Mouse (Mus musculus) hematopoietic stem cell, adult 5-6 weeks (primary cell): ENCODE measurements at regions not wholly inside any gene's neighbourhood (a gene's known extent, or its start where the extent isn't known, plus 50 kb on each side); places are given as distances from the start of the nearest gene placed in this dataset.

Experiments used
- ATAC-seq, 2 experiments: fragments of 125-278 bp in 1 of 2; replicated peaks in 1 of 2; 2 replicates each; pipeline ENCODE4 v1.8.0; 2016 to 2017; ENCODE audit warnings: inconsistent platforms in 2 of 2, mild to moderate bottlenecking in 2 of 2, moderate number of reproducible peaks in 2 of 2, low read depth in 1 of 2, moderate TSS enrichment in 1 of 2; ENCODE audit not compliant: low FRiP score in 2 of 2, poor library complexity in 2 of 2, severe bottlenecking in 2 of 2, insufficient read depth in 1 of 2, low TSS enrichment in 1 of 2

DNA sequence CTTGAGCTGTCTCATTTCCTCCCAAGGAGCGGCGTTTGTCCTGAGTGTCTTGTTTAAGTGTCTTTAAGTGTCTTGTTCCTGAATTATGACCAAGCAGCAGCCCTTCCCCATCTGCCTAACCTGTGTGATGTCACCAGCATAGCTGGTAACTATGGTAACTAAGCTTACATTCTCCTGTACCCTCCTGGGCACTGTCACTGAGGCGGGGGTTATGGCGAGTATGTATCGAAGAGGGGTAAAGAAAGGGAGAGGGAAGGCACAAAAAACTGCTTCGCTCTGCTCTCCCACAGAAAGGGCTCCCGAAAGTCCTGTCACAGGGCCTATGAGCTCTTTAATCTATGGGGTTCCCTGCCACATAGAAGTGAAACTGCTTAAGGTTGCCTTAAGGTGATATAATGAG is 89.6 kb downstream of the Ppp4r2 start:
- no peak for ATAC-seq

- ATAC-seq = no peak
These were observed 90.3 kb downstream of the Ppp4r2 start for GRCm38 (mm10) chr6:100923686-100924085.

DNA sequence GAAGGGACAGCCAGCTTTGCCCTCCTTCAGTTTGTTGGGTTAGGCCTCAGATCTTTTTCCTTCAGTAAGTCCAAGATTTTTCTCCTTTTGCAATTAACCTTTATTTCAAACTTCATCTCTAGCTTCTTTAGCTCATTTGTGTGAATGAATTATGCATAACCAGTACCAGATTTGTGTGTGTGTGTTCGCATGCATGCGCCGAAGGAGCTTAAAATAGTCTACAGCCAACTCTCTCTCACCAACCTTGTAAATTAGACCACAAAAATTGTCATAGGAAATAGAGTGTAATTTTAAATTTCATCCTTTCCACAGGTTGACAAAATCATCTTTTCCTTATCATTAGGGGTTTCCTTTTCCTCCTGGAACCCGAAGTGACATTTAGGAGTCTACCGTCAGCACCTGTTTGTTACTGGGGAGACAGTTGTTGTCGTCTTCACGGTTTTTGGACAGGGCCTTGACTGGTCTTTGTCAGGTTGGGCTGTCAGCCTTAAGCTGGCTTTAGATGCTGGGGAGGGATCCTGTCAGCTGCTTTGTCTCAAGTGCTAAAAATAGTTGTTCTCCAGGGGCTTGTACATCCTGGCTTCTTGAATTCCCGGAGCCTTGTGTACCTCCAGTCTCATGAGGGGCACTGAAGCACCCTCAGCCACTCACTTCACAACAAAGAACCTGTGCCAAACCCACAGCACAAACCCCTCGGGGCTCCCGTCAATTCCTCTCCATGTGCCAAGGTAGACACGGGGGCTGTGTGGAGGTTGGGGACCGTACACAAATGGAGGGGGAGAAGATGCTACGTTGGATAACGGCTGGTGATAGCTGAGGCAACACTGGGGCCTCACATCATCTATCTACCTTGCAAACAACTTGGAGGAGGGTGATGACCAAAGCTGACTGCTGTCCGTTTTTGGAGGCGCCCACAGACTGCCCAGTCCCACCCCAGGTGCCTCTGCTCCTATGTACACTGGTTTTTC is 95.7 kb downstream of the Ppp4r2 start:
- no peak for ATAC-seq

GRCm38 (mm10) chr6:100929759-100930358 is 96.4 kb downstream of the Ppp4r2 start:
- peak; percentile 36 to 37; a peak in 1 of 4 replicates for ATAC-seq

DNA sequence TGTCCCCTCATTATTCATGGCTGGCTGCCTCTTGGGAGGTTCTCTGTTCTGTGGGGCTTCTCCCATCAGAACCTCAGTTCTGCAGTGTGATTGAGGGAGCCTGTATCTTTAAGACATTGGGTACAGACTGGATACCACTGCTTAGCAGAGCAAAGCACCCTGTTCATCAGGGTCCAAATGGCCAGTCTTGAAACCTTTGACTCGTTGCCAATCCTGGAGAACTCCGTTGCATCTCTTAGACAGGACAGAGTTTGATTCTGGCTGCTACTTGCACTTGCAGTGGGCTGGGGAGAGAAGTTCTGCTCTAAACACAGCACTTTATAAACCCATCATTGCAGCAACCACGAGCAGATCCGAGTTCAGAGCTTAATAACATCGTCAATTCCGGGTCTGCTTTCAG is 97.3 kb downstream of the Ppp4r2 start:
- no peak for ATAC-seq

DNA sequence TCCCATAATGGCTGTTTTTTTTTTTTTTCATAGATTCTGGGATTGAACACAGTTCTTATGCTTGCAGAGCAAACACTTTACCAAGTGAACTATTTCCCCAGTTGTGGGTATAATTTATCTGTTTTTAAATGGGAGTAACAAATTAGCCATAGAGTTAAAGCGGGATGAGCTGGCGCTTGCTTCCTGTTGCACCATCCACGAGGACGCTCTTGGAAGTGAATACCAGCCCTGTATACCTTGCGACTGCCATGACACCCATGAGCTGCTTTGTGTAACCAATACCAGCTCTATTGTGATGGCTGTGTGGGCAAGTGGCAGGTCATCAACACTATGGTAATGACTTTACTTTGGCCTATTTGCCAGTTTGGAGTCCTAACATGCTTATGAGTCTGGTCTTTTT is 101.0 kb downstream of the Ppp4r2 start:
- no peak for ATAC-seq

- ATAC-seq = no peak
These were observed 104.4 kb downstream of the Ppp4r2 start for GRCm38 (mm10) chr6:100937802-100938201.

- no peak for ATAC-seq
These were observed 105.0 kb downstream of the Ppp4r2 start for GRCm38 (mm10) chr6:100938376-100938775.

- no peak for ATAC-seq
These were observed 105.6 kb downstream of the Ppp4r2 start for GRCm38 (mm10) chr6:100939042-100939441.

GRCm38 (mm10) chr6:100939766-100940165 is 106.3 kb downstream of the Ppp4r2 start:
- no peak for ATAC-seq

GRCm38 (mm10) chr6:100941686-100942085 is 108.3 kb downstream of the Ppp4r2 start:
- ATAC-seq = no peak

DNA sequence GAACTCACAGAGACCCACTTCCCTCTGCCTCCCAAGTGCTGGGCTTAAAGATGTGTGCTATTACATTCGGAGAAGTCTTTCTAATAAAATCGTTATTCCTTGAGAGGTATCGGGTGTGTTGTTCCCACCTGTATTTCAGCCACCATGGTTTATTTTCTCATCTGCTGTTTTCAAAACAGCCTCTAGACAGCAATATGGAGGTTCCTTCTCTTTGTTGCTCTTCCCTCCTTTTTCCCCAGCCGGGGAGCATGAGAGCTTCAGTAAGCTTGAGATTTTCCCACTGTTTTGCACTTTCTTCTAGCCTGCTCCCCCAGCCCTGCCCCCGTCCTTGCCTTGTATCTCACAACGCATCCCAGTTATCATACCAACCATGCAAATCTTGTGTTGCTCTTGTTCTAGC is 109.5 kb downstream of the Ppp4r2 start:
- ATAC-seq = no peak

DNA sequence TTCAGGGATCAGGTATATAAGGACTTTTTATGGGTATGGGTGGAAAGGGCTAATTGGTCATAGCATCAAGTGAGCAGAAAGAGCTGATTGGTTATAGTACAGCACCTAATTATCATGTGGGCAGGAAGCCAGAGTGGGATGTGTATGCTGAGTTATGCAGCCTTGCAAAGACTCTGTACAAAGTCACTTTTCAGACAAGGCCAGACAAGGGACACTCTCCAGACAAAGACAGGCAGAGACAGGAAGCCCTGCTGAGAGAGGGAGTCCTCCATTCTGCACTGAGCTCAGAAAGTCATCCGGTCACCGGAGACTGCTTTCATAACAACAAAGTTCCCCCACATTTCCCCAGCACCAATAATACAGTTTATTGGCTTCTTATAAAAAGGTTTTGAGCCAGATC is 112.4 kb downstream of the Ppp4r2 start:
- no peak for ATAC-seq

DNA sequence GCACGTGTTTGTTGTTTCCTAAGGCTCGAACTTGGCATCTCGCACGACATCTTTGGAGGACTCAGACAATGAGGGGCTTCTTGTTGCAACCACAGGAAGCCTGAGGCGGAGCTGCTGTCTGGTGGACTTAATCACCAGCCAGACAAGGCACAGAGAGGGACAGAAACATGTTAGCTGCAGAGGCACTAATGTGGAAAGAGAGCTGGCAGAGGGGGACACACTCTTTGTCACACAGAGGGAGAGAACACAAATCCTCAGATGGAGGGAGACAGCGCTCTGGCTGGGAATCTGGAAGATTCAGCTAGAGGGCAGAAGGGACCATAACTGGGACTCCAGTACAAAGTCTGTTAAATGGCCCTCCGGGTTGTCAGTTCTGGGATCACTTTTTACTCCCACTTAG is 114.9 kb downstream of the Ppp4r2 start:
- ATAC-seq = no peak

DNA sequence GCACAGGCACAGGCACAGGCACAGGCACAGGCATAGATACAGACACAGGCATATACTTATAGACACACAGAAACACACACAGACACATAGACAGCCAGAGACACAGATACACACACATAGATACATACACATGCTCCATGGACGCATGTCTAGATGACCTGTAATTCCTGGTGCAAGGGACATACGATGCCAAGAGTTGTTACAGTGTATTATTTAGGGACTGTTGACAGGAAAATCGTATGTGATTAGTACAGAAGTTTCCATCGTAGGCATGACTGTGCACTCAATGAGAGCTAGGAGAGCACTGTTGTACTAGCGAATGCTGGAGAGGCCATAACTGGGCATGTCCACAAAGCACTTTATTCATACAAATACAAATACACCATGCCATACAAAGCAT is 118.2 kb downstream of the Ppp4r2 start:
- ATAC-seq = no peak

DNA sequence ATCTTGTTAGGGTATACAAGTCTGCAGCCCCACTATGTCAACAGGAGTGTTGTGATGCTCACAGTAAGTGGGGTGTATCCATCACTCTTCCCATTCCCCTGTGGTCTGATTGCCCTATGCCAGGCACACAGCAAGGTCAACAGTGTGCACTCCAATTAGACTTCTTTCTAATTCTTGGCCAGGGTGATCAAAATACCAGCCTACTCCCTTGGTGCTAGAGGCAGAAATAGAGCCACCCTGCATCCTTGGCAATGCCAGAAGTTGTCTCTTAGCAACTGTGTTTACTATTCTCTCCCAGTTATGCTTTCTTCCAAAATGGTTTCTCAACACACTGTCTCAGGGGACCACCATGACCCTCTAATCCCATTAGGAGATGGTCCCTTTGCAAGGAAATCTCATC is 119.0 kb downstream of the Ppp4r2 start:
- no peak for ATAC-seq

GRCm38 (mm10) chr6:100954563-100954962 is 121.1 kb downstream of the Ppp4r2 start:
- no peak for ATAC-seq

GRCm38 (mm10) chr6:100966481-100966880 is 133.1 kb downstream of the Ppp4r2 start:
- no peak for ATAC-seq
